Mouse (Mus musculus): ENCODE measurements around the gene Gmfb. TPM values are rescaled to one million over a fixed set of nuclear protein-coding genes. Genes with fewer than 3 reads are reported as not detected.
A peak's percentile ranks its signal among the peaks of the same experiment; 100 is the strongest.

Gene Gmfb
- polyA plus RNA-seq, 1 experiment from 2014 or later = 71.2 TPM

DNA sequence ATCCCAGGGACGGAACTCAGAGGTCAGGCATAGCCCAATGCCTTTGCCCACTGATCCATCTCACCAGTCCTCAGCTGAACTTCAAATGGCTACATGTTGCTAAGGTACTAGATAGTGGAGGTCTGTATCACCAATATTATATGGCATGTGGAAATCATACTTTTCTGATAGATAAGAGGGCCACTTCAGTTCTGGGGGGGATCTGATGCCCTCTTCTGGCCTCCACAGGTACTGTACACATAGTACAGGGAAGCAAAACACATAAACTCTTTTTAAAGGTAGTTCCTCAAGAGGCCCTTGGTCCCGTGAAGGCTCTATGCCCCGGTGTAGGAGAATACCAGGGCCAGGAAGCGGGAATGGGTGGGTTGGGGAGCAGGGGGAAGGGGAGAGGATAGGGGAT is 31.7 kb downstream of the Gmfb start:
- Histone ChIP-seq H3K36me3 (ENCODE audit: control insufficient read depth, insufficient read depth, low read length) (no peaks in the 10 kb centered on the region), H3K4me3 (ENCODE audit: low read depth, low read length) (no peak overlapping the region), H3K4me2 (no peak overlapping the region), H3K9me3 (ENCODE audit: control insufficient read depth, low read length) (no peaks in the 10 kb centered on the region), H3K27ac (ENCODE audit: low read depth, low read length) (no peak overlapping the region), H3K9ac (ENCODE audit: low read depth, low read length) (no peak overlapping the region), H3K4me1 (replicated peaks; ENCODE audit: control insufficient read depth, insufficient read depth, low read length) (peaks cover 19% of the 10 kb centered on the region), H3K27me3 (replicated peaks; ENCODE audit: control insufficient read depth, insufficient read depth, low read length) (no peaks in the 10 kb centered on the region)
- WGBS = 63% methylated on average over 4 of the region's 4 CpGs
- ATAC-seq (replicated peaks; ENCODE audit: low FRiP score) (0 out of 2 replicates have a peak, but pooled peaks have one; percentile 5), DNase-seq (ENCODE audit: low spot score) (no peak)

DNA sequence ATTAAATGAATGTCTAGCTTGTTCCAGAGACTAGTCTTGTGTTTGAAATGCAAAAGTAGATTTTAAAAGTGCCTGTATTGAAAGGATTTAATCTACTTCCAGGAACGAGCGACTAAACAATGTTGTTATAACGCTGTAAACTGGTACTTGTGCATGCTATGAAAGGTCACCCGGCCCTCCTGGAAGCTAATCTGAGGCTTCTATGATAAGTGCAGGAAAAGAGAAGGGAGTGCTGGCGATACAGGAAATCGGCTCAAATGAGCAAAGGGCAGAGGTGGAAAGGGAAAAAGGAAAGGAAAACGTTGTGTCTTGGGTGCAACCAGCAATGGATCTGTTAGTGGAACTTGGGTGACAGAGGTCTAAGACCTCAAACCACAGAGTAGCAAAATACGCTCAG is 33.5 kb downstream of the Gmfb start:
- Histone ChIP-seq H3K27ac (ENCODE audit: low read depth, low read length) (peak overlapping the region; percentile 98), H3K4me2 (peak overlapping the region; percentile 68), H3K27me3 (replicated peaks; ENCODE audit: control insufficient read depth, insufficient read depth, low read length) (no peaks in the 10 kb centered on the region), H3K9me3 (ENCODE audit: control insufficient read depth, low read length) (no peaks in the 10 kb centered on the region), H3K4me3 (ENCODE audit: low read depth, low read length) (peak overlapping the region; percentile 99), H3K36me3 (ENCODE audit: control insufficient read depth, insufficient read depth, low read length) (peaks cover 3% of the 10 kb centered on the region; the same call in 1 of the 2 replicates), H3K9ac (ENCODE audit: low read depth, low read length) (peak overlapping the region; percentile 100; the same call in 1 of the 2 replicates), H3K4me1 (replicated peaks; ENCODE audit: control insufficient read depth, insufficient read depth, low read length) (peaks cover 19% of the 10 kb centered on the region)
- ATAC-seq (replicated peaks; ENCODE audit: low FRiP score) = peak; percentile 21; the same call in 1 of the 2 replicates
- 12% methylated on average over 8 of the region's 8 CpGs for WGBS
- DNase-seq (ENCODE audit: low spot score) = no peak

DNA sequence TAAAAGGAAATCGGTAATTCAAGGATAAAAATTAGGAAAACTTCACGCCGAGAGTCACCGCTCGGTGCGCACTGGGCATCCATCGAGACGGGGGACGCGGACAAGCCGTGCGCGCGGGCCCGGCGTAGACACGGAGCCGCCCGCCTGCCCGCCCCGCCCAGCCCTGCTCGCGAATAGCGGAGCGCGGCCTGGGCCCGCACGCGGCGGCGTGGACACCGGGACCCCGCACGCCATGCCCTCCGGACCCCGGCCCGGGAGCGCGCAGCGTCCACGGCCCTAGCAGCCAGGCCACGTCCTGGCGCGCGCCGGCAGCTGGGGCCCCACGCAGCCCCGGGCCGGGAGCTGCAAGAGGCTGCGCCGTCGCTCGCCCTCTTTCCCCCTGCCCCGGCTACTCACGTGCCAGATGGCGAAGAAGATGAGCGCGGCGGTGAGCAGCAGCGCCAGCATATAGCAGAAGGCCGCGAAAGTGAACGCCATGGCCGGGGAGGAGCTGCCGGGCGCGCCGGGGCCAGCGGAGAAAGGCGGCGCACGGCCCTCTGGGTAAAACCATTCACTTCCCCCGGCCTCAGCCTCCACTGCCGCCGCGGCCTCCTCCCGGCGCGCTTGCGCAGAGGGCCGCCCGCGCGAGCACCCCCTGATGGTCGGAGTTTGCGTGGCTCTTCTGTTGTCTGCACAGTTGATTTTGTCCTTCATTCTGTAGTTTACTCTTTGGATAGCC is 34.1 kb downstream of the Gmfb start, which contains the start of gene Cnih1:
TSS of gene Cnih1 (minus strand) at position 625 of the 718 bp plus-strand sequence.
- H3K4me1 ChIP-seq (replicated peaks; ENCODE audit: control insufficient read depth, insufficient read depth, low read length) = peaks cover 19% of the 10 kb centered on the region
- peak within 1 kb of the TSS; percentile 99 for H3K4me3 ChIP-seq (ENCODE audit: low read depth, low read length)
- peak; percentile 93 for ATAC-seq (replicated peaks; ENCODE audit: low FRiP score)
- peaks cover 6% of the 10 kb centered on the region; the same call in 1 of the 2 replicates for H3K36me3 ChIP-seq (ENCODE audit: control insufficient read depth, insufficient read depth, low read length)
- peak within 1 kb of the TSS; percentile 98 for H3K27ac ChIP-seq (ENCODE audit: low read depth, low read length)
- H3K4me2 ChIP-seq = peak within 1 kb of the TSS; percentile 68
- H3K9me3 ChIP-seq (ENCODE audit: control insufficient read depth, low read length) = no peaks in the 10 kb centered on the region
- peak; percentile 88 for DNase-seq (ENCODE audit: low spot score)
- no peaks in the 10 kb centered on the region for H3K27me3 ChIP-seq (replicated peaks; ENCODE audit: control insufficient read depth, insufficient read depth, low read length)
- H3K9ac ChIP-seq (ENCODE audit: low read depth, low read length) = peak within 1 kb of the TSS; percentile 100
- WGBS = under 1% methylated on average over 83 of the region's 86 CpGs

DNA sequence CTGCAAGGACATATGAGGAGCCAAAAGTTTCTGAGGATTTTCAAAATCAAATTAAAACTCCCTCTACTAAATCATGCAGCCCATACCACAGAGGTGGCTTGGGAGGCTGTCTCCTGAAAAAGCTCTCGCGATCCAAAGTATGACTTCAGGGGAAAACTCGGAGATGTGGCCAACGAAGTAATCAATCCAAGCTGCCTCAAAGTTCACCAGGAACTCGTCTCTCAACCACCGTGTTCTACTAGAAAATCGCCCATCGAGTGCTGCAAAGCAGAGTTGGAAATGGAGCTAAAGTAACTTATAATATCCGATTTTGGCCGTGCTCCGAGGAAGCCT is 34.6 kb downstream of the Gmfb start:
- H3K4me1 ChIP-seq (replicated peaks; ENCODE audit: control insufficient read depth, insufficient read depth, low read length) = peaks cover 19% of the 10 kb centered on the region
- H3K36me3 ChIP-seq (ENCODE audit: control insufficient read depth, insufficient read depth, low read length) = peaks cover 6% of the 10 kb centered on the region; the same call in 1 of the 2 replicates
- ATAC-seq (replicated peaks; ENCODE audit: low FRiP score) (no peak), DNase-seq (ENCODE audit: low spot score) (no peak)
- H3K9ac ChIP-seq (ENCODE audit: low read depth, low read length) = peak overlapping the region; percentile 100
- H3K4me2 ChIP-seq = peak overlapping the region; percentile 68
- H3K4me3 ChIP-seq (ENCODE audit: low read depth, low read length) = peak overlapping the region; percentile 99
- 1% methylated on average over 11 of the region's 11 CpGs for WGBS
- no peaks in the 10 kb centered on the region for H3K9me3 ChIP-seq (ENCODE audit: control insufficient read depth, low read length)
- peak overlapping the region; percentile 98 for H3K27ac ChIP-seq (ENCODE audit: low read depth, low read length)
- no peaks in the 10 kb centered on the region for H3K27me3 ChIP-seq (replicated peaks; ENCODE audit: control insufficient read depth, insufficient read depth, low read length)

DNA sequence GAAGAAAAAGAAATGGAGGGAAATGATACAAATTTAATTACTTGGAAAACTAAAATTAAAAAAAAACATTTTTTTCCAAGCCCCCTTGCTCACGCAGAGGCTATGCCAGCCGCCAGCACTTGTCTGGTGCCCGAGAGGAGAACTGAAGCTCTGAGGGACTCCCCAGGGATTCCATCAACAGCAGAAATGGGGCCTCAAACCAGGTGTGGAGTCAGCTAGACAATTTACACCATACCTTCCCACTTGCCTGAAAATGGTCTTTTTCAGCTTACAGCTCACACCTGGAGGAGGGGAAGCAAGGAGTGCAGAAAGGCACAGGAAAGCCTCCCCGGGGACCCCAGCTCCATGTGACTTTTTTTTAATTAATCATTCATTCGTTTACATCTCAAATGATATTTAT is 36.8 kb downstream of the Gmfb start:
- H3K9ac ChIP-seq (ENCODE audit: low read depth, low read length) = no peak overlapping the region
- H3K27me3 ChIP-seq (replicated peaks; ENCODE audit: control insufficient read depth, insufficient read depth, low read length) = no peaks in the 10 kb centered on the region
- WGBS = 85% methylated on average over 5 of the region's 5 CpGs
- DNase-seq (ENCODE audit: low spot score) (no peak), ATAC-seq (replicated peaks; ENCODE audit: low FRiP score) (no peak)
- H3K27ac ChIP-seq (ENCODE audit: low read depth, low read length) = no peak overlapping the region
- H3K9me3 ChIP-seq (ENCODE audit: control insufficient read depth, low read length) = no peaks in the 10 kb centered on the region
- H3K36me3 ChIP-seq (ENCODE audit: control insufficient read depth, insufficient read depth, low read length) = peaks cover 16% of the 10 kb centered on the region
- H3K4me3 ChIP-seq (ENCODE audit: low read depth, low read length) = no peak overlapping the region
- peaks cover 19% of the 10 kb centered on the region for H3K4me1 ChIP-seq (replicated peaks; ENCODE audit: control insufficient read depth, insufficient read depth, low read length)
- no peak overlapping the region for H3K4me2 ChIP-seq

DNA sequence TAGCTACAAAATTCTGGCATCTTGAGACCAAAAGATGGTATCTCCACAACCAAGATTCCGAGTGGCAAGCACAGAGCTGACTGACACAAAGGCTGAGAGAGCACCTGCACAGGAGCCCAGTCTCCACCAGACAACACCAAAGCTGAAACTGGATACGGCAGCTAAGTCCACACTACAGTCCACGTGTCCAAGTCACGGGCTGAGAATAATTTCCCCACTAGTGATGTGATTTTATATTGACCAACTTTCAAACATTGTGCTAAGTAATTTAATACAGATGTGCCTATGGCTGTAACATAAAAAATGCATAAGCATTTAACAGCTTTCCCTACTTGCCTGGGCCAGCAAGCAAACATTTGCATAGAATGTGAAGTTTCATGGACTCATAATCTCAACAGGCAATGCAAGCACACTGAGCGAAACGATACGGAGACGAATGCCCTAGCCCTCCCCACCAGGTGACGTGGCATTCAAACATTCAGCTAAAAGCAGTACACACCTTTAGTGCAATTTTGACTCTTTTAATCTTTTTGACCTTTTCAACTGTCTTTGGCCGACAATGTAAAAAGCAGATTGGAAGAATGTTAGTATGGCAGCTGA is 38.6 kb downstream of the Gmfb start:
- ATAC-seq (replicated peaks; ENCODE audit: low FRiP score) (no peak), DNase-seq (ENCODE audit: low spot score) (no peak)
- no peak overlapping the region for H3K27ac ChIP-seq (ENCODE audit: low read depth, low read length)
- no peak overlapping the region for H3K4me2 ChIP-seq
- H3K9ac ChIP-seq (ENCODE audit: low read depth, low read length) = no peak overlapping the region
- peaks cover 3% of the 10 kb centered on the region; the same call in 1 of the 2 replicates for H3K9me3 ChIP-seq (ENCODE audit: control insufficient read depth, low read length)
- peaks cover 34% of the 10 kb centered on the region for H3K36me3 ChIP-seq (ENCODE audit: control insufficient read depth, insufficient read depth, low read length)
- H3K27me3 ChIP-seq (replicated peaks; ENCODE audit: control insufficient read depth, insufficient read depth, low read length) = no peaks in the 10 kb centered on the region
- WGBS = 93% methylated on average over 10 of the region's 10 CpGs
- peaks cover 8% of the 10 kb centered on the region for H3K4me1 ChIP-seq (replicated peaks; ENCODE audit: control insufficient read depth, insufficient read depth, low read length)
- no peak overlapping the region for H3K4me3 ChIP-seq (ENCODE audit: low read depth, low read length)

DNA sequence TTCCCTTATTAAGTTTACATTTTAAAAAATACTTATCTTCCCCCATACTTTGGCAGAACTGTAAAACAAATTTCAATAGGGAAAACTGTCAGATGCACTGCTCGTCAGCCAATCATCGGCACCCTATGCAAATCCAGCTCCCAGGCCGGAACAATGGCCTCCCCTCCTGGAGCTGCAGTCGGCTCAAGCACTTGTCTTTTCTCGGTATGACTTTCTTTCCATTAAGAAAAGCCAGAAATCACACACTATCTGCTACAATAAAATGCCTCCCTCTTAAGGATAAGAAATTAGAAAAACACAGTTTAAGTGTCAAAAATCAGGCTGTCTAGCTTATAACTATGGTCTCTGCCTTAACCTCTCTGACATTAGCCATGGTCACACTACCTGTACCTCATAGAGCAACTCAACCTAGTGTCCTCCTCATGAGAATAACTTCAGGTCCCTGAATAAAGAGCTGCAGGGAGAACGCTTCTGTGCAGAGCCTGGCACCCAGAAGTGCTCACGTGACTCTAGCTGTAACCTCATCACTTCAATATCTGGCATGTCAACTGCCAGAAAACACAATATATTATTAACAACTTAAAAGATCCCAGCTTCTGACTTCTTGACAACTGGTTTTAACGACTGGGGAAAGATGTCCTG is 39.7 kb downstream of the Gmfb start:
- no peak overlapping the region for H3K27ac ChIP-seq (ENCODE audit: low read depth, low read length)
- 88% methylated on average over 8 of the region's 8 CpGs for WGBS
- DNase-seq (ENCODE audit: low spot score) (no peak), ATAC-seq (replicated peaks; ENCODE audit: low FRiP score) (no peak)
- H3K4me3 ChIP-seq (ENCODE audit: low read depth, low read length) = no peak overlapping the region
- peaks cover 44% of the 10 kb centered on the region for H3K36me3 ChIP-seq (ENCODE audit: control insufficient read depth, insufficient read depth, low read length)
- no peak overlapping the region for H3K9ac ChIP-seq (ENCODE audit: low read depth, low read length)
- H3K4me2 ChIP-seq = no peak overlapping the region
- peaks cover 3% of the 10 kb centered on the region; the same call in 1 of the 2 replicates for H3K9me3 ChIP-seq (ENCODE audit: control insufficient read depth, low read length)
- H3K4me1 ChIP-seq (replicated peaks; ENCODE audit: control insufficient read depth, insufficient read depth, low read length) = peaks cover 7% of the 10 kb centered on the region; the same call in 1 of the 2 replicates
- no peaks in the 10 kb centered on the region for H3K27me3 ChIP-seq (replicated peaks; ENCODE audit: control insufficient read depth, insufficient read depth, low read length)

DNA sequence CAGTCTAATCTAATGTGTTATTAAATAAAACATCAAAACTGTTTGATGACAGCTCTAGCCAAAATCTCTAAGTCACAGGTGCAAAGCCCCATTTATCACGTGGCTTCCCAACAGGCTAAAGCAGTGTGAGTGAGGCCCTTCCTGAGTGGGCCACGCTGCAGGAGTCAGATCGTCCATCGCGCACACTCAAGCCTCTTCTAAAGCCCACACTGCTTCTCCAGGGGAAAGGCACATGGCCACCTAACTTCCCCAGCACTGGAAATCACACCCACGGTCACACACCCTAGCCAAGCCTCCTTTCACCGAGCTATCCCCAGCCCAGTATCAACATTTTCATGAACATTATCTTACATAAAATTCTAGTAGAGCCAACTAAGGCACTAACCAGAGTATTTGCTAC is 41.0 kb downstream of the Gmfb start:
- Histone ChIP-seq H3K4me2 (no peak overlapping the region), H3K4me3 (ENCODE audit: low read depth, low read length) (no peak overlapping the region), H3K27me3 (replicated peaks; ENCODE audit: control insufficient read depth, insufficient read depth, low read length) (no peaks in the 10 kb centered on the region), H3K36me3 (ENCODE audit: control insufficient read depth, insufficient read depth, low read length) (peaks cover 46% of the 10 kb centered on the region), H3K27ac (ENCODE audit: low read depth, low read length) (no peak overlapping the region; the same call in 1 of the 2 replicates), H3K9me3 (ENCODE audit: control insufficient read depth, low read length) (peaks cover 3% of the 10 kb centered on the region; the same call in 1 of the 2 replicates), H3K9ac (ENCODE audit: low read depth, low read length) (no peak overlapping the region), H3K4me1 (replicated peaks; ENCODE audit: control insufficient read depth, insufficient read depth, low read length) (0 out of 2 replicates have a peak, but pooled peaks cover 1% of the 10 kb centered on the region)
- ATAC-seq (replicated peaks; ENCODE audit: low FRiP score) (no peak), DNase-seq (ENCODE audit: low spot score) (no peak)
- WGBS = 94% methylated on average over 7 of the region's 7 CpGs
